Mouse (Mus musculus): ENCODE data around the gene Krt34. TPM values are rescaled to one million over a fixed set of nuclear protein-coding genes. Genes with fewer than 3 reads are reported as not detected.

Gene Krt34
- total RNA-seq (2017) = not detected in 2 replicates

DNA sequence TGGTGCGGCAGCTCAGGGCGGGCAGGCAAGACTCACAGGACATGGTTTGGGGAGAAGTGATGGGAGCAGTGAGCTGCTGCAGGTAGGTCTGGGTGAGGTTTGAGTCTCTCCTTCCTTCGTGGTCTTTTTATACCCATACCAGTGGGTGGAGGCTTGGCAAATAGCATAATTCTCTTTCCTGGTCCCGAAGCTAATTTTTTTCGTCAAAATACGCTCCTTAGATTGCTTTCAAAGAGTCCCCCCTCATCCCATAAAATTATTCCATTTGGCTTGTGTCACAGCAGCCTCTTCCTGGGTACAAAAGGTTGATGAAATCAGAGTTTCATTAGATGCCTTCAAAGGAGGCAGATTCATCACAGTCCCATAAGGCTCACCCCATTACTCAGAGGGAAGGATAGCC is at the start of gene Krt34:
Gene Krt34, minus strand, starts transcription at position 101 of the 400 bp plus-strand sequence.
- no peak for ATAC-seq (replicated peaks in 1 of 2; ENCODE audit: insufficient read depth in 1 of 2, low FRiP score in 2 of 2, low TSS enrichment in 1 of 2, low read depth in 1 of 2, poor library complexity in 2 of 2, severe bottlenecking in 2 of 2)

DNA sequence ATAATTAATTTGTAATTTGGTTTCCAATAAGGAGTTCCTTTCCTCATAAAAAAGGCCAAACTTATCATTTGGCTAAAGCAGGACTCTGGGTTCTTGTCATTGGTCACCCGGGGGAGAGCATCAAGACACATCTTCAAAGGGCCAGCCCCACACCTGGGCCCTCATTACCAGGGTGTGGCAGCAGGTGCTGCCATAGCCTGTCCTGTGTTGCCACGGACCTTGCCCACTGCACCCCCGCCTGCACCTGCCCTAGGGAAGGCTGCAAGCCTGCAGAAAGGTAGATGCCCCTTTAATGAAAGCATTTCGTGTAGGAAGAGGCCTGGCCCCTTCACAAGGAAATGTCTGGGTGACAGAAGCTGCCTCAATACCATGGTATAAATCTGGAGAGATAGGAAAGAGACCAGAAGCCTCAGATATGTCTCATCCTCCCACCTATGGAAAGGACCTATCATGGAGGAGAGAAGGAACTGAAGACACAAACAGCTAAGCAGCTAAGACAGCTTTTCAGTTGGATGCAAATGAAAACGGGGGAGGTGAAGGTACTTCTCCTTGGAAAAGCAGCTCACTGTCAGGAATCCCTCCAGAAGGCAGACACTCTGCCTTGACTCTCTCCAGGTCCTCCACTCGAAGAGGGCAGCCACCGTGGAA is 47.1 kb upstream of the Krt34 start:
- no peak for ATAC-seq (replicated peaks in 1 of 2; ENCODE audit: insufficient read depth in 1 of 2, low FRiP score in 2 of 2, low TSS enrichment in 1 of 2, low read depth in 1 of 2, poor library complexity in 2 of 2, severe bottlenecking in 2 of 2)

DNA sequence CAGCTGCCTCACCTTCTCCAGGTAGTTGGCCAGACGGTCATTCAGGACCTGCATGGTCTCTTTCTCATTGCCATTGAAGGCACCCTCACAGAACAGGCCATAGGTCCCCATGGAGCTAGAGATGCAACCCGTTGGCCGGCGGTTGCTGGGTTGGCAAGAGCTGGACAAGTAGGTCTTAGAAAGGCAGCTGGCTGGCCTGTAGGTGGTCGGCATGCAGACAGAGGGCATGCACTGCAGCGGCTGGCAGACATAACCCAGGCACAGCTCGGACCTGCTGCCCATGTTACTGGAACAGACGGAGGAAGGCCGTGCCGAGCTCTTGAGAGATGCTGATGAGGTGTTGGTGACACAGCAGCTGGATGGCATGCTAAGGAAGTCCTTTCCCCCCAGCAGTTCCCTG is 46.5 kb upstream of the Krt34 start, which contains the start of gene Krt32:
Gene Krt32, minus strand, starts transcription at position 366 of the 400 bp plus-strand sequence.
- no peak for ATAC-seq (replicated peaks in 1 of 2; ENCODE audit: insufficient read depth in 1 of 2, low FRiP score in 2 of 2, low TSS enrichment in 1 of 2, low read depth in 1 of 2, poor library complexity in 2 of 2, severe bottlenecking in 2 of 2)

DNA sequence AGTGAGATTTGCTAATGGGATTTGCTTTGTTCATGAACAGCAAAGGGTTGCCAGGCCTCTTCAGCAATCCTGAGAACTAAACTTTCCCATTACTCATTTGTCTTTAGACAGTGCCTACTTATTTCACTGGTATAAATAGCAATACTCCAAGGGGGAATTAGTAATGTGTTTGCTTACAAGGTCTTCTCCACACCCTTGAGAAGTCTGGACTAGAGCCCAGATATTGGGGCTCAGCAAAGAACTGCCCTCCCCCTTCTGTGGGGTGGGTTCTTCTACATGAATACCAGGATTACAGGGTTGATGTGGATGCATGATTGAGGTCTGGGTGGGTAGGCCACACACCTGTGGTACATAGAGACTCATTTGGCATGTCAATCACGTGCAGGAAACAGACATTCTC is 32.5 kb upstream of the Krt34 start:
- no peak for ATAC-seq (replicated peaks in 1 of 2; ENCODE audit: insufficient read depth in 1 of 2, low FRiP score in 2 of 2, low TSS enrichment in 1 of 2, low read depth in 1 of 2, poor library complexity in 2 of 2, severe bottlenecking in 2 of 2)

DNA sequence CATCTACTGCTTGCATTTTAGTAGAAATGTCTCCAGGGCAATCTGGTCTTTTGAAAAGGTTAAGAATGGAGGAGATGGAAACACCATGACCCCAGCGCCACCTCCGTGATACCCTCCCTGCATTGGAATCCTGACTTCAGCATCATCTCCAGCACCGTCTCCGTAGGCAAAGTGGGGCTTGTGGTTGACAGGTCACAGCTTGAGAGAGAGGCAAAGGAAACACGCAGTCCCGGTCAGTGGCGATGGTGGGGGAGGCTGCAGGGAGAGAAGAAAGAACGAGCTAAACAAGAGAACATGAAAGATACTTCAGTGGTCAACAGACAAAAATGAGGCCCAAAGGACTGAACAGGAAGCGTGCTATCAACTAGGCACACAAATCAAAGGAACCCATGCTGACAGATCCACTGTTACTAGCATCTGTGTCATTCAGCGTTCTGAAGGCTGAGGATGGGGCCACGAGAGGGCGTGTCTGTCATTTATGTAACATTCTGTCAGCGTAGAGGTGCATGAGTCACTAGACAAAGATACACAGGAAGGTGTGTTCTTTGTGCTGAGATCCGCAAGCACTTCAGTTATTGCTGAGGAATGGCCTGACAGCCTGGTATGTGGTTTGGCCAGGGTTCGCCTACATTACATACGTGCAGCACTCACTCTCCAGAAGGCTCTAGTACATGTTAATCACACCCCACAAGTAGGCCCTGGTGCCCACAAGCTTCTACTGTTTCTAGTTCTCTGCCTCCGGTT is 26.1 kb upstream of the Krt34 start:
- no peak for ATAC-seq (replicated peaks in 1 of 2; ENCODE audit: insufficient read depth in 1 of 2, low FRiP score in 2 of 2, low TSS enrichment in 1 of 2, low read depth in 1 of 2, poor library complexity in 2 of 2, severe bottlenecking in 2 of 2)

DNA sequence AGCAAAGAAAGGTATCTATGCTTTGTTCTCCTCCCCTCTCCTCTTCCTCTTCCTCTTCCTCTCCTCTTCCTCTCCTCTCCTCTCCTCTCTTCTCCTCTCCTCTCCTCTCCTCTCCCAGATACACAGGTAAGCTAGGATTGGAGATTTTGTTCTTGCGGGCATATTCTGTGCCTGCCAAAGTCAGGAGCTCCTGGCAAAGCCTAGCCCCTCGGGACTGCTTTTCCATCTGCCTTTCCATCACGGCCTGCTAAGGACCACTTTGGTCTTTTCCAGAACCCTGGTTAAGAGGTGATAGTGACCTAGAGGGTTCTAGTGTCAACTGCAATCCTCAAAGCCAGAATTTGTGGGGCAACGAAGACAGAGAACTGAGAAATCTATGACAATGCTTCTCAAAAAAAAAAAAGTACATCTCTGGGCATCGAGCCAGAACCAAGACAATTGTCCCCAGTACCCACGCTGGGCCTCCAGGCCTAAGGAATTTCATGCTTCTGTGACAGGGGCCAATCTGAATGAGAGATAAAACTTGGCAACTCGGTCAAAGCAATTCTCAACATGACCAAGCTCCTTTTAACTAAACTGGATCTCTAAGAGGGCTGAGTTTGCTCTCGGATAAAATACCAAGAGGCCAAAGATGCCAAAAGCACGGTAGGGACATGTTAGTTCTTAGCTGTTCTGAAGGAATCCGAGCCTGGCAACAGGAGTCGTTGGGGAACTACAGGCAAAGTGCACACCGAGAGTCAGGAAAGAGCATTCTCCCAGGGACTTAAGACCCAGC is 25.1 kb upstream of the Krt34 start:
- ATAC-seq (replicated peaks in 1 of 2; ENCODE audit: insufficient read depth in 1 of 2, low FRiP score in 2 of 2, low TSS enrichment in 1 of 2, low read depth in 1 of 2, poor library complexity in 2 of 2, severe bottlenecking in 2 of 2) = no peak

DNA sequence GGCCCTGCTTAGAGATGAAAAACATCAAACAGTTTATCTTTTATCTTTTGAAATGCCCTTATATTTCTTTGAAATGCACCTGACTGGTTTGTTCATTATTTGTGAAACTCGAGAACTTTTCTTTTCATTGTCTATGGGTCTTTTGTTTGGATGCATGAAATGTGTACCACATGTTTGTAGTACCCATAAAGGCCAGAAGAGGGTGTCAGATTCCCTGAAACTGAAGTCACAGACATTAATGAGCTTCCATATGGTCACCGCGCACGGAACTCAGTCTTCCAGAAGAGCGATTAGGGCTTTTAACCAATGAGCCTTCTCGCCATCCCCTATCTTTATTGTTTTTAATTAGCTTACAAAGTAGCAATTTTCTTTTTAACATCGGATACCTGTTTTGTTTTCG is 17.5 kb upstream of the Krt34 start:
- ATAC-seq (replicated peaks in 1 of 2; ENCODE audit: insufficient read depth in 1 of 2, low FRiP score in 2 of 2, low TSS enrichment in 1 of 2, low read depth in 1 of 2, poor library complexity in 2 of 2, severe bottlenecking in 2 of 2) = no peak

DNA sequence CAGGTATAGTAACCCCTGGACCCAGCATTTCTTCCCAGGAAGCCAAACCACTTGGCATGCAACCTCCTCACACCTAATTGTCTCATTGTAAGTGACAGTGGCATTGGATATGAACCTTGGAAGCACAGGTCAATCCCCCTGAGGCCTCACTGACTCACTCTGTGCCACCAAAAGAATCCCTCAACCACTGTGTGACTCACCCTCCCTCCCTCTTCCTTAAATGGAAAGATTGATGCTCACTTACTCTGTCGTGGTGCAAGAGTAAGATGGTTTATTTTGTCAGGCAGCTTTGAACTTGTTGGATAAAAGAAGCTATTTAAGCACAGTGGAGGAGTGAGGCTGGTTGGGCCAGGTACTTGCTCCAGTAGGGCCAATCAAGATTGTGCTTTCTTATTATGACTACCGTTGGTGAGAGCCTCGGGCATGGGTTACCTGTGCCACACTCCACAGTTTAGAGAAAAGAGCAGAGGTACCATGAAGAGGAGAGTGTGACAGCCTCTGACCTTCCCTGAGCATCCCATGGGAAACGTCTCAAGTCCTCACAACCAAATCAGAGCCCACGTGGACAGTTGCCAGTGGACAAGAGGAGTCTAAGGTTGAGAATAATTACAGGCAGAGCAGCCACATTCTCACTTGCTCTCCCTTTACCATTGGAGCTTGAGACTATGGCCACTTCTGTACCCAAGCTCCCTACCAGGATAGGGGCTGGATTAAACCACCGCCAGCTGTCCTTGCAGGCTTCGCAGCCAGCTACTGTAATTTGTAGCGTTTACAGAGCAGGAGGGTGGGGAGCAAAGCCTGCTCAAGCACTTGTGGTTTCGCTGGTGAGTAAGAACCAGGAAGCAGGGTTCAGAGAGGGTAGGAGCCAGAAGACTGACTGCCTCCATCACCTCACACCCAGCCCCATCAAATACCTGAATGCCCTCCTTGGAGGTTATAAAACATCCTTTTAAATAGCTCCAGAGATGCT is 14.6 kb upstream of the Krt34 start:
- no peak for ATAC-seq (replicated peaks in 1 of 2; ENCODE audit: insufficient read depth in 1 of 2, low FRiP score in 2 of 2, low TSS enrichment in 1 of 2, low read depth in 1 of 2, poor library complexity in 2 of 2, severe bottlenecking in 2 of 2)

DNA sequence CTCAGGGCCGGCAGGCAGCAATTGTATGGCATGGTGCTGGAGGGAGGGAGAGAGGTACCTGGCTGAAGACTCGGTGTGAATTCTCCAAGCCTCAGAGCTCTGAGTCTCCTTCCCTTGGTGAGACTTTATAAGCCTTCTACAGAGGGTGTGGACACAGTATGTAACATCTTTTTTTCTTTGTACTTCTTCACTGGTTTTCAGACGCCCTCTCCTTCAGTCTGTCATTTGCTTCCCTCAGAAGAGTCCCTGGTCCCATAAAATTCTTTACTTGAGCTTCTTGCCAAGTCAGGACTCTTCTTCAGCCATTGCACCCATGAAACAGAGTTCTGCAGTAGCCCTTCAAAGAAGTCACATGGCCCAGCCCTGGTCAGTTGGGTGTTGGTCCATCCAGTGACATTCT is 9.1 kb upstream of the Krt34 start, which contains the start of gene Krt31:
Gene Krt31, minus strand, starts transcription at position 101 of the 400 bp plus-strand sequence.
- no peak for ATAC-seq (replicated peaks in 1 of 2; ENCODE audit: insufficient read depth in 1 of 2, low FRiP score in 2 of 2, low TSS enrichment in 1 of 2, low read depth in 1 of 2, poor library complexity in 2 of 2, severe bottlenecking in 2 of 2)

DNA sequence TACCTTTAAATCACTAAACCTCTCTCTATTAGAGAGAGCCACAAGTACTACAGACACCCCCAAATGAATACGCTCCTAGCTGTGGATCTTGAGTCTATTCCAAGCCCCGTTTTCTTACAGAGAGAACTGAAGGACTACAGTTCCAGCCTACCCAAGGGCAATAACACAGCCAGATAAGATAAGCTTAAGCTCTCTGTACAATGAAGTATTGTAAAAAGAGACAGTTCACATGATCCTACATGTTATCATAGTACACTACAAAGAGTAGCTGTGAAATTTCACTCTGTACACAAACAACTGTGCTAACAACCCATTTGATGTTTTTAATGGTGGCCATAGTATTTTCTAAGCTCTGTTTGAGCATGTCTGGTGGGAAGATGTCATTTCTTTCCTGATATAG is 5.8 kb upstream of the Krt34 start:
- ATAC-seq (replicated peaks in 1 of 2; ENCODE audit: insufficient read depth in 1 of 2, low FRiP score in 2 of 2, low TSS enrichment in 1 of 2, low read depth in 1 of 2, poor library complexity in 2 of 2, severe bottlenecking in 2 of 2) = no peak

DNA sequence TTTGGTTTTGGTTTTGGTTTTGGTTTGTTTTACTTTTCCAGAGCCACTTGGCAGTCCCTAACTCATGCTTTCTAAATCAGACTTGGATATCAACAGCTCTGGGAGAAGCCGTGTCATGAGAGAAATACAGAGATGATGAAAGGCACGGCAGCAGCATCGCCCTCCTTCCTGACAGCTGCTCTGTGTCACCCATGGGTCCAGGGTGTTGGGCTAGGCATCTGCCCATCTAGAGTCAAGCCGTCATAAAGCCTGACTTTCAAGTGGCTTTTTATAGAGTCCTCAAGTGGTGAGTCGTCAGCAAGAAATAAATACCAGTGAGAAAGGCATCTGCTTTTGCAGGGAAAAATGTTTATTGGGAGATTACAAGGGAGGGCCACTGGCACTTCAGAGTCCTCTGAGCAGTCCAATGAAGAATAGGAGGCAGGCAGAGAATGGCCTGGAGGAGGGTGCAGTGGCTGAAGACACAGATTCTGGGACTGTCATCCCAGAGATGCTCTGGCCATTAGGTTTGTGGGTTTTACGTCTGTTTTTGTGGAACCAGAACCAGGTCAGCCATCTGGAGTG is 5.0 kb upstream of the Krt34 start:
- no peak for ATAC-seq (replicated peaks in 1 of 2; ENCODE audit: insufficient read depth in 1 of 2, low FRiP score in 2 of 2, low TSS enrichment in 1 of 2, low read depth in 1 of 2, poor library complexity in 2 of 2, severe bottlenecking in 2 of 2)

DNA sequence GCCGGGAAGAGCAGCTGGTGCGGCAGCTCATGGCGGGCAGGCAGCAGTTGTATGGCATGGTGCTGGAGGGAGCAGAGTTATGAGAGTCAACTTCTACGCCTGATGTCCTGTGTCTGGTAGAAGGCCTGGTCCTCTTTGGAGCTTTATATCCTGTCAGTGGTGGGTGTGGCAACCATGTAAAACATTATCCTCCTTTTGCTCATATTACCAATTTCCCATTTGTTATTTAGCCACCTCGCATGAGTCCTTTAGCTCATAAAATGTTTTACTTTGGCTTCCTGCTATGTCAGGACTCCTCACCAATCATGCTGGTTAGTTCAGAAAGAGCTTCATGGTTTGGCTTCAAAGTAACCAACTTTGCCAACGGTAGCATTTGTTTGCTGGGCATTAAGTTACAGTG is 11.6 kb downstream of the Krt34 start, which contains the start of gene Krt33b:
Gene Krt33b, minus strand, starts transcription at position 101 of the 400 bp plus-strand sequence.
- no peak for ATAC-seq (replicated peaks in 1 of 2; ENCODE audit: insufficient read depth in 1 of 2, low FRiP score in 2 of 2, low TSS enrichment in 1 of 2, low read depth in 1 of 2, poor library complexity in 2 of 2, severe bottlenecking in 2 of 2)

DNA sequence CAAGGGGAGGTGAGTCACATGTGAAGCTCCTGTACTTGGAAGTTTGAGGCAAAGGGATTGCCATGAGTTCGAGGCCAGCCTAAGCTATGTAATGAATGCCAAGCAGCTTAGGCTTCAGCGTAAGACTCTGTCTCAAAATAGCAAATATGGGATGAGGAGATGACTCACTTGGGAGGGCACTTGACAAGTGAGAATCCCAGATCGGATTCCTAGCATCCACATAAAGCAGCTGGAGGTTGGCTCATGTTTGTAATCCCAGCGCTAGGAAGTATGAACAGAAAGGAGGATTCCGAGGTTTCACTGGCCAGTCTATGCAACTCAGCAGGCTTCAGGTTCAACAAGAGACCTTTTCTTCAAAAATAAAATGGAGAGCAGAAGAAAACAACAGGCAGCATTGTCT is 19.9 kb downstream of the Krt34 start:
- ATAC-seq (replicated peaks in 1 of 2; ENCODE audit: insufficient read depth in 1 of 2, low FRiP score in 2 of 2, low TSS enrichment in 1 of 2, low read depth in 1 of 2, poor library complexity in 2 of 2, severe bottlenecking in 2 of 2) = no peak

DNA sequence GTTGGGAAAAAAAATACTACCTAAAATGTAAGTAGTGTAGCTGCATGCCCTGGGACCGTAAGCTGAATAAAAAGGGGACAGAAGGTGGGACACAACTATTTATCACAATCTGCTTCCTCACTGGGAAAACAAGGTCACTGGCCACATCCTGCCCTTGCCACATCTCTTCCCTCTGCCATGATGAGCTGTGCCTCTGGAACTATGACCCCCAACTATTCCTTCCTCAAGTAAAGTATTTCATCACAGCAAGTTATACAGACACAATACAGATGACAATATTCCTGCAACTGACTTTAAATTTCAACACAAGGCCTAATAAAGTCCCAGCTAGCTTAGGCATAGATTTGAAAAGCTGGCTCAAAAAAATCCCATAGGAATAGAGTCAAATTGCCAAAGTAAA is 21.9 kb downstream of the Krt34 start:
- ATAC-seq (replicated peaks in 1 of 2; ENCODE audit: insufficient read depth in 1 of 2, low FRiP score in 2 of 2, low TSS enrichment in 1 of 2, low read depth in 1 of 2, poor library complexity in 2 of 2, severe bottlenecking in 2 of 2) = no peak

DNA sequence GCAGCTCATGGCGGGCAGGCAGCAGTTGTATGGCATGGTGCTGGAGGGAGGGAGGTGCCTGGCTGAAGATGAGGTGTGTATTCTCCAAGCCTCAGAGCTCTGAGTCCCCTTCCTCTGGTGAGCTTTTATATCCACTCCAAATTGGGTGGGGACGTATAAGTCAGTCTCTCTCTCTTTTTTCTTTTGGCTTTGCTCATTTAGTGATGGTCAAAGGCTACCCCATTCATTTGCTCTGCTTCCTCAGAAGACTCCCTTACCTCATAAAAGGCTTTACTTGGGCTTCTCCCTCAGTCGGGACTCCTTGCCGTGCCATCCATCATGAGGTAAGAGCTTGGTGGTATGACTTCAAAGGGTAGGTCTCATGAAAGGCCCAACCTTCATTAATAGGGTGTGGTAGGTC is 25.2 kb downstream of the Krt34 start, which contains the start of gene Krt33a:
Gene Krt33a, minus strand, starts transcription at position 101 of the 400 bp plus-strand sequence.
- ATAC-seq (replicated peaks in 1 of 2; ENCODE audit: insufficient read depth in 1 of 2, low FRiP score in 2 of 2, low TSS enrichment in 1 of 2, low read depth in 1 of 2, poor library complexity in 2 of 2, severe bottlenecking in 2 of 2) = no peak

DNA sequence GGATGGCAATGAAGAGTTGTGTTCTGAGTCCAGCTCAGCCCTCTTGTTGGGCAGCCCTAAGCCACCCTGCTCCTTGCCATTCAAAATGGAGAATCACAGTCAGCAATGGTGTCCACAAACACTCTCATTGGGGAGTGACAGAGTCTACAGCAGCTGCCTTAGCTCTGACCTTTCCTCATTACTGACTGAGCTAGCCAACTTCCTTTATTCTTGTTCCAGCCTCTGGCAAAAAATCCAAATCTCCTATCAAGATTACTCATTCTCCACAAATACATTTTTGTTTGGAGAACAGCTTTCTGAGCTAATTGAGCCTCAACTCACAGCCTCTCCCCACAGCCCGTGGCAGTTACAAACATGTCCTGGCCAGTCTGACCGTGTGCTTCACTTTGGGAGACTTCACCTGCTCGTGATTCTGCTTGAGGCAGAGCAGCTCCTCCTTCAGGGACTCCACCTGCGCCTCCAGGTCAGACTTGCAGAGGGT is 27.6 kb downstream of the Krt34 start:
- ATAC-seq (replicated peaks in 1 of 2; ENCODE audit: insufficient read depth in 1 of 2, low FRiP score in 2 of 2, low TSS enrichment in 1 of 2, low read depth in 1 of 2, poor library complexity in 2 of 2, severe bottlenecking in 2 of 2) = no peak

DNA sequence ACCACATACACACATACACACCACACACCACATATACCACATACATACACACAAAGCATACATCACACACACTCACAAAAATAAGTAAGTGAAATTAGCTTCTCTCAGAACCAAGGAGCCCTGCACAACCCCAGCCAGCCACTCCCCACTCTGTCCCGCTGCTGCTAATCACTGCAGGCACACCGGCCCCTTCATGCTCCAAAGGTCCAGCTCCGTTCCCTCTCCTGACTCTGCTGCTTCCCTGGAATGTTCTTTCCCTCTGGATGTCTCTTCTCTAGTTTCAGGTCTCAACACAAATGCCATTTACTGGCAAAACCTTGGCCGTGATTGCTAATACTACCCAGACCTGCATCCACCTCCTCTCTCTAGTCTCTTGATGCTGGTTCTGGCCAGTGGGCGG is 30.7 kb downstream of the Krt34 start:
- no peak for ATAC-seq (replicated peaks in 1 of 2; ENCODE audit: insufficient read depth in 1 of 2, low FRiP score in 2 of 2, low TSS enrichment in 1 of 2, low read depth in 1 of 2, poor library complexity in 2 of 2, severe bottlenecking in 2 of 2)
